Mouse (Mus musculus) embryonic facial prominence, embryonic 15.5 days (tissue): ENCODE data around the gene Hcfc1. TPM values are rescaled to one million over a fixed set of nuclear protein-coding genes. Genes with fewer than 3 reads are reported as not detected.

Experiments used
- ATAC-seq: fragments of 200-750 bp; cut with Nextera tagmentation; 2 replicates; pipeline ENCODE4 v1.8.0; 2017; ENCODE audit warnings: low read depth, moderate TSS enrichment; ENCODE audit not compliant: insufficient number of reproducible peaks, low FRiP score, low TSS enrichment
- H3K27ac ChIP-seq: fragments of 300-500 bp; sonication (generic); replicated peaks from 2 replicates; pipeline ENCODE4 v1.5.1; 2015; ENCODE audit warnings: mild to moderate bottlenecking, inconsistent platforms
- H3K27me3 ChIP-seq: fragments of 300-500 bp; sonication (generic); 2 replicates; pipeline ENCODE4 v1.6.1; 2015; ENCODE audit warnings: inconsistent platforms
- H3K36me3 ChIP-seq: fragments of 300-500 bp; sonication (generic); 2 replicates; pipeline ENCODE4 v1.6.1; 2015; ENCODE audit warnings: mild to moderate bottlenecking, inconsistent platforms
- H3K4me1 ChIP-seq: fragments of 300-500 bp; sonication (generic); 2 replicates; pipeline ENCODE4 v1.6.1; 2015; ENCODE audit warnings: inconsistent platforms
- H3K4me2 ChIP-seq: fragments of 300-500 bp; sonication (generic); replicated peaks from 2 replicates; pipeline ENCODE4 v1.6.1; 2015; ENCODE audit warnings: mild to moderate bottlenecking, inconsistent platforms
- H3K4me3 ChIP-seq: fragments of 300-500 bp; sonication (generic); replicated peaks from 2 replicates; pipeline ENCODE4 v1.5.1; 2015; ENCODE audit warnings: mild to moderate bottlenecking, inconsistent platforms
- H3K9ac ChIP-seq: fragments of 300-500 bp; sonication (generic); 2 replicates; pipeline ENCODE4 v1.6.1; 2015; ENCODE audit warnings: inconsistent platforms
- H3K9me3 ChIP-seq: fragments of 300-500 bp; sonication (generic); replicated peaks from 2 replicates; pipeline ENCODE4 v1.6.1; 2016; ENCODE audit warnings: inconsistent platforms
- WGBS: fragments of 180-500 bp; shearing (Covaris S2); methylation state at CpG from one replicate; pipeline ENCODE4 v1.1.7; 2015; 5-methylcytosine and 5-hydroxymethylcytosine counted together
- polyA plus RNA-seq: library from polyadenylated mRNA; unstranded; fragments of >200 nt; fragmentation: Nextera tagmentation; extraction: Ambion mirVana; gene quantifications from 2 replicates; pipeline ENCODE4 v1.2.1, GENCODE M21; 2015

The Hcfc1 gene
- 43.0 and 49.5 TPM in 2 replicates for polyA plus RNA-seq

DNA sequence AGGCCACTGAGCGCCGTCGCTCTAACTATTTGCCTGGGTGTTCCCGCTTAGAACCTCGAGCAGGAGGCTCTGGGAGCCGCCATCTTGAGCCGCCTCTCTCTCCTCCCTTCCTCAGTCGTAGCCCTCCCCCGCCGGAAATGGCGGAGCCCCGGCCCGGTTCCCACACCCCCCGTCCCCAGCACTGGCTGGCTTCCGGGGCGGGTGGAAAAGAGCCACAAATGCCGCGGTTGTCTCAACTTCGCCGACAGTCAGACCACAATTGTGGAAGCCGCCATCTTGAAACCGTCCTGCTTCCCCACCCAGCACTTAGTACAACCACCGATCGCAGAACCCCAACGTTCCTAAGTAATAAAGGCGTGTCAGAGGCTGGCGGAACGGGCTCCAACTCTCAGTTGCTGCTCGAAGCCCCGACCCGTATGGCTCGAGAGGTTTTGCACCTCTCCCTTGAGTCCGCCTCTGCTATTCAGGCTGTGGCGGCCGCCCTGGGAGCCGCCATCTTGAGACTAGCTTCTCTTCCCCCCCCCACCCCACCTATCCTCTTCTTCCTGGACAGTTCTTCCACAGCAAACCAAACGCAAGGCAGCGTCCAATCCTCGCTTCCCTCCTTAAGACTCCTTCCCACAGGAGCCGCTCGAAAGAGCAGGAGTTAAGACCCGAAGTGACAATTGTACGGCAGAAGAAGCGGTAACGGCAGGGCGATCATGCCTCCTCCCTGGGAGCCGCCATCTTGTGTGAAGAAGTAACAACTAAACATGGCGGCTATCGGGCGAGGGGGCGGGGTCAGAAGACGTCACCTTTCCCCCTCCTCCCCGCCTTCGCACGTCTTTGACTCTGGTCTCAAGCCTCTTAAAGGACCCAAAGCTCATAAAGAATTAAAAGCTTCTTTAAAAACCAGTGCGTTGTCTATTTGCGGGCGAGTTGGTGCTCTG is at the start of gene Hcfc1:
Hcfc1 (minus strand) TSS at position 110 of the 929 bp plus-strand sequence.
- ATAC-seq, result peak; percentile 87
- Histone ChIP-seq H3K4me2 (peak within 1 kb of the TSS; percentile 57), H3K9ac (peak within 1 kb of the TSS; percentile 54), H3K27ac (peak within 1 kb of the TSS; percentile 99), H3K4me1 (peaks cover 5% of the 10 kb centered on the region; the same call in 1 of the 2 replicates), H3K4me3 (peak within 1 kb of the TSS; percentile 65), H3K36me3 (no peaks in the 10 kb centered on the region), H3K27me3 (no peaks in the 10 kb centered on the region), H3K9me3 (no peaks in the 10 kb centered on the region)
- 18% methylated on average over 58 of the region's 58 CpGs for whole genome bisulfite sequencing

GRCm38 (mm10) chrX:74014597-74014996 is 48.4 kb upstream of the Hcfc1 start:
- ATAC-seq, result no peak
- no peaks in the 10 kb centered on the region for H3K27me3 ChIP-seq
- WGBS, result 100% methylated on average over 1 of the region's 1 CpGs

DNA sequence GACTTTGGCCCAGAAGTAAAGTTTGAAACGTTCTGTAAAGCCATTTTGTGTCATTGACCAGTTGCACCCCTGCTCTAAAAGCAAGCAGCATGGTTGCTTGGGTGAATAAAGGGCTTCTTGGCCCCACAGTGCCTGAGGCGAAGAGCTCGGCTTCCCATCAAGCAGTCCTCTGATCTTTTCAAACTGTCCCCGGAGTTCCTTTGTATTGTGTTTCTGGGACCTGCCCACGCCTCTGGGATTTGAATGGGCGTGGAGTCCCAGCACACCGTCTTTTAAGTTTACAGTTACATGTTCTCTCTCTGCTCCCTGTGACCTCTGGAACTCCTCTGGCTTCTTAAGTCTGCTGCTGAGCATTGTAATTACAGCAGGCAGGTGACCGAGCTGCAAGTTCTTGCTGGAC is 41.9 kb upstream of the Hcfc1 start:
- Histone ChIP-seq H3K4me3 (no peak overlapping the region), H3K27me3 (no peaks in the 10 kb centered on the region), H3K9ac (no peak overlapping the region), H3K9me3 (no peaks in the 10 kb centered on the region), H3K4me1 (no peaks in the 10 kb centered on the region), H3K4me2 (no peak overlapping the region), H3K36me3 (no peaks in the 10 kb centered on the region), H3K27ac (no peak overlapping the region)
- 29% methylated on average over 8 of the region's 8 CpGs for WGBS
- ATAC-seq, result no peak

More at GRCm38 (mm10) chrX:74014597-74014996, 48.4 kb upstream of the Hcfc1 start:
- H3K4me3 ChIP-seq, result no peak overlapping the region
- no peaks in the 10 kb centered on the region for H3K4me1 ChIP-seq
- no peak overlapping the region for H3K9ac ChIP-seq
- H3K36me3 ChIP-seq, result peaks cover 13% of the 10 kb centered on the region; the same call in 1 of the 2 replicates
- no peak overlapping the region for H3K27ac ChIP-seq
- no peaks in the 10 kb centered on the region for H3K9me3 ChIP-seq
- no peak overlapping the region for H3K4me2 ChIP-seq

DNA sequence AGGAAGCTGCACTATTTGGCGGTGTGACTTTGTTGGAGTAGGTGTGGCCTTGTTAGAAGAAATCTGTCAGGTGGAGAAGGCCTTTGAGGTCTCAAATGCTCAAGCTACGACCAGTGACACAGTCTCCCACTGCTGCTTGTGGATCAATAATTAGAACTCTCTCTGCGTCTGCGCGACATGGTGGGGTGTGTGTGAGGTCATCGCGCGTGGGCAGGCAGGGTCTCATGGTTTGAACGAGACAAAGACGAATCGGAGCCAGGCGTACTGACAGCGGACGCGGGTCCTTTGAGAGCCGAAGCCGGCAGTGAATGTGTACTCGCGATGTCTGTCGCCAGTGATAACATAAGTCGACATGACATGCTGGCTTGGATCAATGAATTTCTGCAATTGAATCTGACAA is 40.2 kb upstream of the Hcfc1 start:
- ATAC-seq, result no peak
- WGBS, result 82% methylated on average over 21 of the region's 21 CpGs

GRCm38 (mm10) chrX:74003644-74004043 is 37.5 kb upstream of the Hcfc1 start:
- no peak overlapping the region for H3K4me3 ChIP-seq
- no peaks in the 10 kb centered on the region for H3K36me3 ChIP-seq
- no peaks in the 10 kb centered on the region for H3K9me3 ChIP-seq
- no peak overlapping the region for H3K9ac ChIP-seq
- H3K27ac ChIP-seq, result no peak overlapping the region
- no peak for ATAC-seq
- no peak overlapping the region for H3K4me2 ChIP-seq
- H3K4me1 ChIP-seq, result 0 out of 2 replicates have a peak, but pooled peaks cover 3% of the 10 kb centered on the region
- no peaks in the 10 kb centered on the region for H3K27me3 ChIP-seq
- 62% methylated on average over 2 of the region's 2 CpGs for WGBS

More for the DNA sequence above, 40.2 kb upstream of the Hcfc1 start:
- Histone ChIP-seq H3K4me3 (no peak overlapping the region), H3K9ac (no peak overlapping the region), H3K9me3 (no peaks in the 10 kb centered on the region), H3K27ac (no peak overlapping the region), H3K36me3 (no peaks in the 10 kb centered on the region), H3K27me3 (no peaks in the 10 kb centered on the region), H3K4me1 (no peaks in the 10 kb centered on the region), H3K4me2 (no peak overlapping the region)

GRCm38 (mm10) chrX:74001024-74001423 is 34.9 kb upstream of the Hcfc1 start:
- no peaks in the 10 kb centered on the region for H3K9me3 ChIP-seq
- WGBS, result 78% methylated on average over 3 of the region's 3 CpGs

DNA sequence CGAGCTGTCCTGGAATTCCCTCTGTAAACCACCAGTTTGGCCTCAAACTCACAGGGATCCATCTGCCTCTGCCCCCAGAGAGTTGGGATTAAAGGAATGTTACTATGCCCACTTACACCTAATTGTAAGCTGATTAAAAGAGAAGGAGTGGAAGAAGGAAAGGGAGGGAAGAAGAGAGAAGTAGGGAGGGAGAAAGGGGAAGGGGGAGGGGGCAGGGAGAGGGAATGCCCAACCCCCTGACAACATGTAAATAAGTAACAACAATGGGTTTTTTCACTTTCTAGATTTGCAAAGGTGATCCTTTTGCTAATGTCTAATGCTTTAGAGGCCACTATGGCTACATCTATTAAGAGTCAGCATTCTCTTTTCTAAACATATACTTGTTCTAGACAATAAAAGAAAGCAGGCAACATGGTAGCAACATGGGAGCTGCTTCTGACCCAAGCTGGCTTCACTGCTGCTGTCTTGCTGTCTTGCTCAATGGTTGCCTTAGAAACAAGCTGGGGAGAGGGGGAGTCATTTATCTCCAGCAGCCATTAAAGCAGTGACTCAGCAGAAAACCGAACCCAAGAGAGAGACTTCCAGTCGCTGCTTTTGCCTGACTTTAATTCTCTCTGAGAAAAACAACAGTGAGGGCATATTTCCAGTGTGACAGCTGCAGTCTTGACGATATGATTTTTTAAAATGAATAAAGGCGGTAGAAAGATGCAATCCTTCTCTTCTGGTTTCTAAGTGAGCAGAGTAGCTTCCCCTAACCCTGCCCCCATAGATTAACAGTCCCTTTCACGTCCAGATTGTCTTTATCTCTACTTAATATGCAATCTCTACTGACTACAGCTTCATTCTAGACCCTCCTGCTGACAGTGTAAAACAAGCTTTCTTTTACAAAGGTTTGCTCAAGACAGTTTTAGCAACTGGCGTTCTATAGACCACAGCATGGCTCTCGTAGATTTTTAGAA is 33.0 kb upstream of the Hcfc1 start:
- Histone ChIP-seq H3K4me2 (no peak overlapping the region), H3K9me3 (no peaks in the 10 kb centered on the region), H3K4me3 (no peak overlapping the region), H3K27me3 (no peaks in the 10 kb centered on the region), H3K36me3 (no peaks in the 10 kb centered on the region), H3K27ac (no peak overlapping the region), H3K9ac (no peak overlapping the region), H3K4me1 (0 out of 2 replicates have a peak, but pooled peaks cover 3% of the 10 kb centered on the region)
- WGBS, result 31% methylated on average over 8 of the region's 8 CpGs
- no peak for ATAC-seq

More at GRCm38 (mm10) chrX:74001024-74001423, 34.9 kb upstream of the Hcfc1 start:
- Histone ChIP-seq H3K27ac (no peak overlapping the region), H3K4me3 (no peak overlapping the region), H3K4me2 (no peak overlapping the region), H3K4me1 (0 out of 2 replicates have a peak, but pooled peaks cover 3% of the 10 kb centered on the region), H3K9ac (no peak overlapping the region), H3K27me3 (no peaks in the 10 kb centered on the region), H3K36me3 (no peaks in the 10 kb centered on the region)
- no peak for ATAC-seq

GRCm38 (mm10) chrX:73977783-73978182 is 11.6 kb upstream of the Hcfc1 start:
- no peak for ATAC-seq
- Histone ChIP-seq H3K4me1 (no peaks in the 10 kb centered on the region), H3K27ac (no peak overlapping the region), H3K4me3 (no peak overlapping the region), H3K27me3 (no peaks in the 10 kb centered on the region), H3K9ac (no peak overlapping the region), H3K36me3 (no peaks in the 10 kb centered on the region), H3K9me3 (no peaks in the 10 kb centered on the region), H3K4me2 (no peak overlapping the region)
- 60% methylated on average over 1 of the region's 1 CpGs for WGBS

- 79% methylated on average over 2 of the region's 2 CpGs for WGBS
- Histone ChIP-seq H3K9ac (no peak overlapping the region), H3K36me3 (no peaks in the 10 kb centered on the region), H3K4me3 (no peak overlapping the region), H3K27me3 (no peaks in the 10 kb centered on the region), H3K4me1 (no peaks in the 10 kb centered on the region), H3K4me2 (no peak overlapping the region), H3K27ac (no peak overlapping the region), H3K9me3 (no peaks in the 10 kb centered on the region)
- no peak for ATAC-seq
These were observed 10.1 kb upstream of the Hcfc1 start for GRCm38 (mm10) chrX:73976283-73976682.

DNA sequence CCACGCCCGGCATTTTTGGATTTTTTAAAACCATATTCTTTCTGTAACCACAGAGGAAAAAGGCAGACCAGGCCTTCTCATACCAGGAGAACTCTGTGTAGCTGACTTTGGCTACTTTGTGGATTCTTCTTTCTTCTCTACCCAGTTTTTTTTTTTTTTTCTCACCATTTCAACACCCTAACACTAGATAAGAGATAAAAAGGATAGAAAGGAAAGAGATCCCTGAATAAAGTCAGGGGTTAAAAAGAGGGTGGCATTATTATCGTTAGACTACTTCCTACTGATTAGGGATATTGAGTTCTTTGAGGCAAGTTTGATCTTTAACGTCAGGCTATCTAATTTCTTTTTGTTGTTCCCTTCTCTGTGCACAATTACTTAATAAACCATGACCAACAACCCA is 6.6 kb upstream of the Hcfc1 start:
- Histone ChIP-seq H3K27me3 (no peaks in the 10 kb centered on the region), H3K4me2 (no peak overlapping the region), H3K36me3 (no peaks in the 10 kb centered on the region), H3K27ac (no peak overlapping the region), H3K9ac (no peak overlapping the region), H3K9me3 (no peaks in the 10 kb centered on the region), H3K4me1 (no peaks in the 10 kb centered on the region), H3K4me3 (no peak overlapping the region)
- no peak for ATAC-seq
- 59% methylated on average over 4 of the region's 4 CpGs for WGBS

GRCm38 (mm10) chrX:73970781-73971180 is 4.6 kb upstream of the Hcfc1 start:
- no peaks in the 10 kb centered on the region for H3K9me3 ChIP-seq
- H3K4me1 ChIP-seq, result no peaks in the 10 kb centered on the region
- no peak for ATAC-seq
- no peak overlapping the region for H3K27ac ChIP-seq
- H3K9ac ChIP-seq, result no peak overlapping the region
- no peaks in the 10 kb centered on the region for H3K36me3 ChIP-seq
- H3K4me2 ChIP-seq, result no peak overlapping the region
- no peak overlapping the region for H3K4me3 ChIP-seq
- H3K27me3 ChIP-seq, result no peaks in the 10 kb centered on the region
